Mouse (Mus musculus): ENCODE measurements at regions not wholly inside any gene's neighbourhood (a gene's known extent, or its start where the extent isn't known, plus 50 kb on each side); places are given as distances from the start of the nearest gene placed in this dataset.

GRCm38 (mm10) chr16:95860810-95861209, 129.9 kb downstream of the Psmg1 start:
- TF ChIP-seq POLR2A (IDR thresholded peaks at IDR 0.05; ENCODE audit: borderline replicate concordance, extremely low read depth, low read depth, low read length) (no peak), CTCF (IDR thresholded peaks at IDR 0.05; ENCODE audit: insufficient read depth, low read length) (no peak)

Measured in lung, adult 2 months (tissue).